Mouse (Mus musculus): Measurements from ENCODE around the gene Pan2.
A peak's percentile ranks its signal among the peaks of the same experiment; 100 is the strongest.
"Not testable (repeated sequence)": the region's sequence is repeated elsewhere in the genome, so short reads cannot be mapped to it uniquely, and the experiment has no call there.

Pan2 gene

DNA sequence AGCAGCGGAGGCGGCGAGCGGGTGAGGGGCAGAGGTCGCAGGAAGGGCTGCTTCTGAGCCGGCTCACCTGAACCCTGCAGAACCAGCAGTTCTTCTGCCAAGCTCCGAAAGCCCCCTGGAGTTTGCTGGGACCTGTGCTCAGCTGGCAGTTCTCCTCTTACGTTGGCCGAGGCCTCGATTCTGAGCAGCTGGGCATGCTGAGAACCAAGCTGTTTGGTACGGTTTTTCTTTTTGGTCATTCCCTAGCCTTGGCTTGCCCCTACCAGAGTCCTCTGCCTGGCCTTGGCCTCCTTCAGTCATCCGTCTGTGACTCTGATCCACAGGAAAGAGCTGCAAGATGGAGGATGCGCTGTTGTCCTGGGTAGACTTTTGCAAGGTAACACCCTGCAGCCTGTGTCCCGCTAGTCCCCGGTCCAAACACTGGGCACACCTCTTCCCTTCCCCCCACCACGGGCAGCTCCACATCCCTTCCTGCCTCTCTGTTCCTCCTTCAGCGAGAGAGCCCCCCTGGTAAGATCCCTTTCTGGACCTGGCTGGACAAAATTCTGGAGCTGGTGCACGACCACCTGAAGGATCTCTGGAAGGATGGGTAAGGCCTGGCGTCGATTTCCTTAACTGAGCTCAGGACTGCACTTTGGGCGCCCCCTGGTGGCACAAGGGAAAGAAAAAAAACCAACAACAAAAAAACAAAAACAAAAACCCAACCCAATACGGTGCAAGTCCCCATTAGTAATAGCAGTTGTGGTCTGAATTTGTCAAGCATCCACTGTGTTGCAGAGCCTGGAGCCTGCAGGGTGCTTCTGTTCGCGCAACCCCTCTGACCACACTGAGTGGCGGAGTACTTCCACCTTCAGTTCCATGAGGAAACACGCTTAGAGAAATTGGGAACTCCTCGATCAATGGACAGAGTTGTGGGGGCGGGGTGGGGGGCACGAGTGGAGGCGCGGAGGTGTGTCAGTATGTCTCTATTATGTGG lies 19.2 kb upstream of the Pan2 start:
- peak; percentile 81 for DNase-seq

DNA sequence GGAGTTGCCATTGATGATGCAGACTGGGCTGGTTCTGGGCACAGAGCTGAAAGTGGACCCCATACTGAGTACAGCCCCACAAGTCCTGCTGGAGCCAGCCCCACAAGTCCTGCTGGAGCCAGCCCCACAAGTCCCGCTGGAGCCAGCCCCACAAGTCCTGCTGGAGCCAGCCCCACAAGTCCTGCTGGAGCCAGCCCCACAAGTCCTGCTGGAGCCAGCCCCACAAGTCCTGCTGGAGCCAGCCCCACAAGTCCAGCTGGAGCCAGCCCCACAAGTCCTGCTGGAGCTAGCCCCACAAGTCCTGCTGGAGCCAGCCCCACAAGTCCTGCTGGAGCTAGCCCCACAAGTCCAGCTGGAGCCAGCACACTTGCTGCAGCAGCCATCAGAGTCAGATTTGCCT lies 12.5 kb upstream of the Pan2 start:
- DNase-seq: not testable (repeated sequence)

- no peak for DNase-seq
These were observed 6.6 kb upstream of the Pan2 start for GRCm38 (mm10) chr10:128296370-128297090.

DNA sequence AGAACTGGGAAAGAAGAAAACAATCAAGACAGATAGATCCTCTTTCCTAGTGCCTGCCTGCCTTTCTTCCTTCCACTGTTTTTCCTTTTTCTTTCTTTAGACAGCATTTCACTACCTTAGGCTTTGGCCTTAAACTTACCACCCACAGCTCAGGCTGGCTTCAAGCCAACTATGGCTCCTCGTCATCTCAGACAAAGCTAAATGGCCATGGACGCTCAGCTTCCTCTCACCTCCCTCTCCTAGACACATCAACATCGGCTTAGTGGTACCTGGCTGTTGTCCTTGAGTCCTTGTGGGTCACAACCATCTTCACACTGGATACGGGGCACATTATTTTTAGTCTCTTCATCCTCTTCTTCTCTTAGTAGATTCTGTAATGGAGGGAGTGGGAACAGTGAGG lies 5.9 kb upstream of the Pan2 start:
- DNase-seq: no peak

DNA sequence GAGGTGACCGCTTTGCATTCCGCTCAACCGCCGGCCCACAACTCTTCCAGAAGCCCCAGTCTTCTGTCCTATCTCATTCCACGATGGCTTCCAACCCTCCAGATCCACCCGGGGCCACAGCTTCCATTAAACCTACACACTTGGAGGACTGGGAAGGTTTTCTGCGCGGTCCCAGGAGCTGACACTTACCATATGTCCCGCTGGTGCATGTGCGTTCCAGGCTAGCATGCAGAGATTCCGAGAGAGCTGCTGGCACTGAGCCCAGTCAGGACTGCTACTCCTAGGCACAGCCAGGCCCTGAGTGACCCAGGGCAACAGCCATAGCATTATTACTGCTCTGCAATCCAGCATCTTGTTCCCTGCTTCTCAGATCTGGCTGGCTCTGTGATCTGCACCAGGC lies 5.5 kb upstream of the Pan2 start:
- DNase-seq: no peak

DNA sequence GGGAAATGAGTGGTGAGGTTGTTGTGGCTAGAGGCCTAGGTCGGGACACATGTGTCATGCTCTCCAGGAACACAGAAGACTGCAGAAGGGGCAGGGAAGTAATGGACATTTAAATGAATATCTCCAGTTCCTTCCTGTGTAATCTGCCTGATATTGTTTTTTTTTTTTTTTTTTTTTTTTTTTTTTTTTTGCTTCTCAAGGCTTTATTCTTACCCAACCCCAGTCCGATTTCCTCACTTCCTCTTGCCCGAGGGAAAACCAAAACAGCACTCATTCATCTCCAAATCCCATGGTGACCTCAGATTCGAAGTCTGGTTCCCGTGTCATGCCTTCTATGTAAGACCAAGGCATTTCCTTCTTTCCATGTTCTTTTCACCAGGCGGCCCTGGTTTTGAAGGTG lies 4.9 kb upstream of the Pan2 start:
- DNase-seq: no peak

DNA sequence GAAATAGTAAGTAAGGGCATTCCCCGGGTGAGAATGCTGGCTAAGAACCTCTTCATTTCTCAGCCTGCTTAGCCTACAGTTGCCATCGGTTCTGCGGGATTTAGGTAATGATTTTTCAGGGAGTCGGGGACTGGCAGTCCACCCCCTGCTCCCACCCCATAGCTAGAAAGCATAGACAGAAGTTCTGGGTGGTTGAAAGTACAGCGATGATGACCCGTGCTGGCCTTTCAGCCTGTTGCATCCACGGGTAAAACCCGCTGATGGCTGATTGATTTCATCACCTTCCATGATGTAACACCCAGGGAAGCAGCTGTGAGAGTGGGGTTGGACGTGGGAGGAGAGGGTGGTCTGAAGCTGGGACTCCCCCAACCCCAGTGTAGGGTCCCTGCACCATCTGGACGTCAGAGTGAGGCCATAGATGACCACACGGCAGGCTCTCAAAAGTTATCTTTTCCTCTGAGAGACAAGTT lies 4.4 kb upstream of the Pan2 start, which contains the start of gene Il23a:
TSS of gene Il23a (minus strand) at position 51 of the 470 bp plus-strand sequence.
- no peak for DNase-seq

DNA sequence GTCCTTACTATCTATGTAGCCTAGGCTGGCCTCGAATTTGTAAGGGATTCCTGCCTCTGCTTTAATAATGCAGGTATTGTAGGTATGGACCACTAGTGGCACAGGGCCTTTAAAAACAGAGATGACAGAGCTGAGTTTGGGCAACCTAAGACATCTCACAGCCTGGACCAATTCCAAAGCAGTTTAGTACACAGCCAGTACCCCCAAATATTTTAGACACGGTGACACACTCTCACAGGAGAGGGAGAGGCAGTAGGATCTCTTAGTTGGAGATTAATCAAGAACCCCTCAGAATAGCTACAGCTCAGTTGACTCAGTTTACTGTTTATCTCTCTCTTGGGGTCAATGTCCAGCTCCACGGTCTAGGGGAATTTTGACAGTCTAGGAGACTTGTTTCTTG lies 778 bp upstream of the Pan2 start:
- DNase-seq: no peak

- DNase-seq: no peak
These were observed 380 bp upstream of the Pan2 start for GRCm38 (mm10) chr10:128302785-128303125.

- no peak for DNase-seq
These were observed 6.5 kb downstream of the Pan2 start for GRCm38 (mm10) chr10:128309654-128310053.

GRCm38 (mm10) chr10:128310177-128310576 lies 7.0 kb downstream of the Pan2 start:
- no peak for DNase-seq

DNA sequence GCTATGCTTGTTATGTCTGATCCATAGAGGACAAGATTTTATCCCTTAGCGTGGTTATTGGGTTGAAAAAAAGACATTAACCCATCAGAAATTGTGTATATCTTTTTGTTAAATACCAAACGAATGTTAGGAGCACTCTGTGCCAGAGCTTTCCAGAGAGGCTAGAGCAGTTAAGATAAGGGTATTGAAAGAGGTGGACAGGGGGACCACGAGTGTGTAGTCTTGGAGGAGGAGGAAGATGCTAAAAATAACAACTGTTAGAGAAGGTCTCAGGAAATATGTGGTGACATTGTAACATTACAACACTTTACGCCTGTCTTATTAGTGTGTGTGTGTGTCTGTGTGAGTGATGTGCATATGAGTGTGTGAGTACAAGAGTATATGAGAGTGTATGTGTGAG lies 7.8 kb downstream of the Pan2 start:
- DNase-seq: no peak

DNA sequence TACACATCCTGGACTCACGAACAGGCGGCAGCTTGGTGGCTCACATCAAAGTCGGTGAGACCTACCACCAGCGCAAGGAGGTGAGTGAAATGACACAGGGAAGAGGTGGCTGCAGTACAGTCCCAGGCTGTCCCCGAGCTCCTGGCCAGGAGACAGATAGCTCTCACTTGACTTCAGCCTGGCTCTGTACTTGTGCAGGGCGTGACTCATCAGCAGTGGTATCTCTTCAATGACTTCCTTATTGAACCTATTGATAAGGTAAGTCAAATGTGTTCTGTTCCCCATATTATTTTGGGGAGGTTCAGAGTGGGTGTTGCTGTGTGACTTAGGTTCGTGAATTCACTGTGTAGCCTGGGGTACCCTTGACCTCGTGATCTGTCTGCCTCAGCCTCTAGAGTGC lies 12.4 kb downstream of the Pan2 start:
- DNase-seq: no peak

DNA sequence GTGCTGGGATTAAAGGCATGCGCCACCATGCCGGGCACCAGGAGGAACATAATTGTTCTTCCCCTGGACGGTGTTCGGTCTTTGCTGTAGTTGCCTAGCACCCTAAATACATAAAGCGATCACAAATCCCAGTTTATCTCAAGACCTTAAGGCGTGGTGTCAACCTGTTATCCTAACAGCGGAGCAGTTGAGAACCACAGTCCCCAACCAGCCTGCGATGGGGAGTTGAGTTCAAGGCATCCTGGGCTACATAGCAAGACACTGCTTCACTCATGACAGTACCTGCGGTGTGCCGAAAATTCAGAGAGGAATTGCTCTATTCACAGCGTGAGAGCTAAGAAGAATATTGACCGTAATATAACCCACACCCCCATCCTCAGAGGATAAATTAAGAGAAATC lies 18.5 kb downstream of the Pan2 start:
- DNase-seq: peak; percentile 22

- DNase-seq: peak; percentile 98
These were observed 19.3 kb downstream of the Pan2 start, which contains the start of gene Cnpy2 for GRCm38 (mm10) chr10:128322141-128323108. Cnpy2 (plus strand) TSS chr10:128322459.

- no peak for DNase-seq
These were observed 20.4 kb downstream of the Pan2 start for GRCm38 (mm10) chr10:128323516-128323915.

- DNase-seq: no peak
These were observed 23.7 kb downstream of the Pan2 start for GRCm38 (mm10) chr10:128326825-128327224.

- DNase-seq: no peak
These were observed 24.5 kb downstream of the Pan2 start for GRCm38 (mm10) chr10:128327610-128328009.

GRCm38 (mm10) chr10:128332358-128333249 lies 29.5 kb downstream of the Pan2 start:
- not testable (repeated sequence) for DNase-seq

GRCm38 (mm10) chr10:128335582-128335981 lies 32.4 kb downstream of the Pan2 start:
- peak; percentile 81 for DNase-seq

- DNase-seq: no peak
These were observed 33.1 kb downstream of the Pan2 start for GRCm38 (mm10) chr10:128336195-128336594.

DNA sequence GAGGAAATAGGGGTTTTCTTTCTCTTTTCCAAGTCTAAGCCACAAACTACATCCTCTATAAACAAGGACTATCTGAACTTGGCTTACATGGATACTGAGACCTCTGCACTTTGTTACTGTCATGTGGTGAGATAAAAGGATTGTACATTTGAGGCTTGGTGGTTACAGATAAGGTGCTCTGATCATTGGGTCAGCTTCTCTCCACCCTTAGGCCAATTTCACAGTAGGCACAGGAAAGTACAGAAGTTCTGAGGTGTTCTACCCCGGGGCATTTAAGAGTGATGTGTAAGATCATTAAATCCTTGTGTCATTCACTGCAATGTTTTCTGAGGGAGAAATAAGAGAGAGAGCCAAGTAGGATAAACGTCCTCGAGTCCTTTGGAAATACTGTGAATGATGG lies 33.5 kb downstream of the Pan2 start:
- DNase-seq: no peak
